Mouse (Mus musculus) CD4-positive, CD25-positive, alpha-beta regulatory T cell, adult 4 months (primary cell): Measurements from ENCODE around the gene Mogs. TPM values are rescaled to one million over a fixed set of nuclear protein-coding genes. Genes with fewer than 3 reads are reported as not detected.
A peak's percentile ranks its signal among the peaks of the same experiment; 100 is the strongest.

Experiments used
- ATAC-seq: one replicate; pipeline ENCODE4 v1.8.0; 2017
- polyA plus RNA-seq, 2 experiments: library from polyadenylated mRNA; unstranded; fragments of 100-300 nt; shearing (Covaris generic); gene quantifications; one replicate each; pipeline ENCODE4 v1.2.1; 2017

Gene Mogs
- polyA plus RNA-seq, 2 experiments from 2014 or later = 6.5 to 16.0 TPM

GRCm38 (mm10) chr6:83153485-83153884 is 38.2 kb downstream of the Mogs start:
- no peak for ATAC-seq

DNA sequence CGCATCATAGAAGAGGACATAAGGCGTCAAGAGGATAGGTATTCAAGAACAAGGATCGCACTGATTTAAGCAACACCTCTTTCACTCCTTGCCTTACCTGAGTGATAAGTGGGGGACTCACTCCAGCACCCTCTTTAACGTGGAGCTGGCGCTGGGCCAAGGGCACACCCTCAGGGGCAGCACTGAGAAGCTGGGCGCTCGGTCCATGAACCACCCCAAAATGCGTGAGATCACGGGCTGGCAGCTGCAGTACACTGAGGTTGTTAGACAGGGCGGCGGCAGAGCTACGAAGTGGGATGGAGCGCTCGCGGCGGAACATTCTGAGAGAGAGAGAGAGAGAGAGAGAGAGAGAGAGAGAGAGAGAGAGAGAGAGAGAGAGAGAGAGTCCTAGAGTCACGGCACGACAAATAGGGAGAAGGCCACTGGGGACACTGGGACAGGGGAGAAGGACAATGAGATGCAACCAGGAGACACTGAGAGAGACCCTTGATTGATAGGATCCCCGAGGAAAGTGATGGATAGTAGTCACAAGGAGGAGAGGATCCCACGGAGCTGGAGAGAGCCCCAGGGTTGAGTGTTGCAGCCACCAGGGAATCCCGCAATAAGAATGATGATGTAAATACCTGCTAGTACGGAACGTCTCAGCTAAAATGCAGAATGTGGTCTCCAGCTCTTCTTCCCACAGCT is 40.4 kb downstream of the Mogs start:
- ATAC-seq = peak; percentile 7

- peak; percentile 78 for ATAC-seq
Observed at GRCm38 (mm10) chr6:83156259-83156684, 41.0 kb downstream of the Mogs start, which contains the start of the genes Wdr54 and 1700003E16Rik. Wdr54 (minus strand) TSS chr6:83156397. 1700003E16Rik (plus strand) TSS chr6:83156404.

DNA sequence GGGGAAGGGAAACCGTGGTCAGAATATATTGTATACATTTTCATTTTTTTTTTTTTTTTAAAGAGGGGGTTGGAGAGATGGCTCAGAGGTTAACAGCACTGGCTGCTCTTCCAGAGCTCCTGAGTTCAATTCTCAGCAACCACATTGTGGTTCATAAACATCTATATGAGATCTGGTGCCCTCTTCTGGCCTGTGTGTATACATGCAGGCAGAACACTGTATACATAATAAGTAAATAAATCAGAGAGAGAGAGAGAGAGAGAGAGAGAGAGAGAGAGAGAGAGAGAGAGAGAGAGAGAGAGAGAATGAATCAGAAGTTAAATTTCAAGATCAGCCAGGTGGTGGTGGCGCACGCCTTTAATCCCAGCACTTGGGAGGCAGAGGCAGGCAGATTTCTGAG is 44.2 kb downstream of the Mogs start:
- ATAC-seq = peak; percentile 75

DNA sequence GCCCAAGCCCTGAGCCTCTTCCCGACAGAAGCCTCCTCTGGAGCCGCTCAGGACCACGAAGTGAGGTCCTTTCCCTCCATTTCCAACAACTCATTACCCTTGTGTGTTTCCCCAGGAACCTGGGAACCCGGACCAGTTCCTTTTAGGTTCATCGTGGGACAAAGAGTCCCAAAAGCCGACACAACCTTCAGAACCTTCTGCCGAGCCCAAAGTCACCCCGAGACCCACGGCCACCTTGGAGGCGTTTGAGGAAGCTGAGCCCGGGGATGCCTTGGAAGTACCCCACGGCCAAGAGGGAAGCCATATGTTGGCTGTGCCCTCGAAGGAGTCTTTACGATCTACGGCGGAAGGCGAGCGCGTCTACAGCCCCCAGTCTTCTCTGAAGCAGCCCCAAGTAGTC is 46.1 kb downstream of the Mogs start:
- ATAC-seq = no peak

GRCm38 (mm10) chr6:83161921-83162641 is 46.8 kb downstream of the Mogs start:
- no peak for ATAC-seq

DNA sequence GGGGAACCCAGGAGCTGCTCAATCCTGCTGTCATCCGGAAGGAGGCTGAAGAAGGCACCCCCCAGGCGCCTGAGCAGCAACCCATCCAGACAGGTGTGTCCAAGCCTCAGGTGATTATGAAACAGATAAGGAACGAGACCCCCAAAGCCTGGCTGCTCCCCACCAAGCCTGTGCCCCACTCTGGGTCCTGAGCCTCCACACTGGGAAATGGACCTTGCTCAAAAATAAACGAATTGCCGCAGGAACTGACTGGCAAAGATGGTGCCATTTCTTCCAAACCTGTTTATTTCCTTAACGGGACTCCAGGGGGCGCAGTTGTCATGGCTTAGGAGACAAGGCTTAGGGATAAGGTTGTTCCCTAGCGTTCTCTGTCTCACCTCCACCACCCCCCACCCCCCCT is 47.4 kb downstream of the Mogs start:
- ATAC-seq = no peak

- ATAC-seq = peak; percentile 65
Observed at GRCm38 (mm10) chr6:83165026-83165606, 49.8 kb downstream of the Mogs start.

DNA sequence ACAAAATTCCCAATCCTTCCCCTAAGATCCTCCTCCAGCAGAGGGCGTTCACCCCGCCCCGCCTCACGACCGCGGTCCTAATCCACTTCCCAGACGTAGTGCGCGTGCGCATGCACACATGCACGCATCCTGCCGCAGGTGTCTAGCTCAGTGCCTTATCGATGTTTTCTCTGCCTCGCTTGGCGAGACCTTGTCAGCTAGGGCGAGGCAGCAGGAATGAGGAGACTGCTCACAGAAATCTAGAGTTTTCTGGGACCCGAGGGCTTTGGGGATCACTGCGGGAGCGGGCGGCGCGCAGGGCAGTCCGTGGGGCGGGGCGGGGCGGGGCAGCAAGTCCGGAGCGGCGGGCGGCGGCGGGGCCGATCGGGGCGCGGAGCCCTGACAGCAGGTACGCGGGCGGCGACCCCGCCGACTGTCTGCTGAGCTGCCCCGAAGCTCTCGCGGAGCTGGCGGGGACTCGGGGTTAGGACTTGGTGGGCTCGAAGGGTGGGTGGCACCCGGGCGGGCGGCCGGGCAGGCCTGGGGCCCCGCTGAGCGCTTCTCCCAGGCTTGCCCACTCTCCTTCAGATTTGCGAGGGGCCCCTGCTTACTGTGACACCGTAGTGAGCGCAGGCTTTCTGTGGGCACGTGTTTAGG is 50.4 kb downstream of the Mogs start, which contains the start of gene Dctn1:
Gene Dctn1 (plus strand): TSS at position 314 of the 636 bp plus-strand sequence.
- ATAC-seq = peak; percentile 83

GRCm38 (mm10) chr6:83166243-83166630 is 50.9 kb downstream of the Mogs start:
- peak; percentile 38 for ATAC-seq

Other genes starting within 250 kb of the Mogs start
- gene Sema4f, start 175.7 kb upstream of the Mogs start, polyA plus RNA-seq = 1 to 10 TPM; 2.3 to 3.1 TPM
- 1 to 10 TPM in 1 of 2 experiments, under 1 TPM in 1; 0.94 to 1.4 TPM for gene M1ap, start 168.6 kb upstream of the Mogs start, polyA plus RNA-seq
- gene Dok1, start 82.0 kb upstream of the Mogs start, polyA plus RNA-seq = 100 to 1,000 TPM in 1 of 2 experiments, 10 to 100 TPM in 1; 31.8 to 115 TPM
- gene Loxl3, start 81.3 kb upstream of the Mogs start, polyA plus RNA-seq = 1 to 10 TPM in 1 of 2 experiments, not detected in 1; 1.8 TPM
- 100 to 1,000 TPM; 424 to 552 TPM for gene Aup1, start 61.0 kb upstream of the Mogs start, polyA plus RNA-seq
- 10 to 100 TPM; 27.3 to 37.9 TPM for gene Htra2, start 60.2 kb upstream of the Mogs start, polyA plus RNA-seq
- gene Dqx1, start 57.7 kb upstream of the Mogs start, polyA plus RNA-seq = 1 to 10 TPM; 1.9 to 4.5 TPM
- gene Tlx2, start 45.2 kb upstream of the Mogs start, polyA plus RNA-seq = not detected
- gene Pcgf1, start 37.6 kb upstream of the Mogs start, polyA plus RNA-seq = 10 to 100 TPM; 42.5 to 49.3 TPM
- not detected for gene Lbx2, start 29.1 kb upstream of the Mogs start, polyA plus RNA-seq
- 1 to 10 TPM in 1 of 2 experiments, under 1 TPM in 1; 0.82 to 2.2 TPM for gene Ccdc142, start 13.9 kb upstream of the Mogs start, polyA plus RNA-seq
- gene Gm42688, start 13.9 kb upstream of the Mogs start, polyA plus RNA-seq = under 1 TPM; 0.67 to 0.68 TPM
- 10 to 100 TPM; 57.0 to 61.5 TPM for gene Mrpl53, start 6.5 kb upstream of the Mogs start, polyA plus RNA-seq
- 10 to 100 TPM; 20.4 to 23.6 TPM for gene Wbp1, start 6.1 kb downstream of the Mogs start, polyA plus RNA-seq
- 1 to 10 TPM in 1 of 2 experiments, under 1 TPM in 1; 0.56 to 3.3 TPM for gene Ino80b, start 9.9 kb downstream of the Mogs start, polyA plus RNA-seq
- under 1 TPM in 1 of 2 experiments, not detected in 1; 0.49 TPM for gene Rtkn, start 20.0 kb downstream of the Mogs start, polyA plus RNA-seq
- gene Wdr54, start 40.9 kb downstream of the Mogs start, polyA plus RNA-seq = 1 to 10 TPM in 1 of 2 experiments, not detected in 1; 2.1 TPM
- gene 1700003E16Rik, start 40.9 kb downstream of the Mogs start, polyA plus RNA-seq = not detected
- 10 to 100 TPM; 14.7 to 18.2 TPM for gene Dctn1, start 50.4 kb downstream of the Mogs start, polyA plus RNA-seq
- 1 to 10 TPM in 1 of 2 experiments, under 1 TPM in 1; 0.75 to 1.1 TPM for gene Slc4a5, start 104.3 kb downstream of the Mogs start, polyA plus RNA-seq
- gene Mthfd2, start 210.4 kb downstream of the Mogs start, polyA plus RNA-seq = 100 to 1,000 TPM; 128 TPM
- 10 to 100 TPM; 48.6 to 70.3 TPM for gene Mob1a, start 210.5 kb downstream of the Mogs start, polyA plus RNA-seq
- gene Bola3, start 233.7 kb downstream of the Mogs start, polyA plus RNA-seq = 10 to 100 TPM; 57.5 to 66.1 TPM